Mouse (Mus musculus): ENCODE measurements around the gene Phpt1. TPM values are rescaled to one million over a fixed set of nuclear protein-coding genes. Genes with fewer than 3 reads are reported as not detected.

Phpt1 gene
- polyA plus RNA-seq, 1 experiment from 2014 or later = 189 TPM

GRCm38 (mm10) chr2:25549021-25549991 lies 25.7 kb downstream of the Phpt1 start:
- H3K36me3 ChIP-seq = peaks cover 8% of the 10 kb centered on the region; the same call in 1 of the 2 replicates
- no peak overlapping the region for H3K27ac ChIP-seq
- H3K4me3 ChIP-seq = no peak overlapping the region
- DNase-seq (ENCODE audit: low spot score) = no peak
- no peaks in the 10 kb centered on the region for H3K27me3 ChIP-seq (ENCODE audit: insufficient read depth, poor library complexity, severe bottlenecking)
- WGBS = 80% methylated on average over 9 of the region's 9 CpGs
- H3K9me3 ChIP-seq = no peaks in the 10 kb centered on the region
- peaks cover 25% of the 10 kb centered on the region for H3K4me1 ChIP-seq (replicated peaks)

DNA sequence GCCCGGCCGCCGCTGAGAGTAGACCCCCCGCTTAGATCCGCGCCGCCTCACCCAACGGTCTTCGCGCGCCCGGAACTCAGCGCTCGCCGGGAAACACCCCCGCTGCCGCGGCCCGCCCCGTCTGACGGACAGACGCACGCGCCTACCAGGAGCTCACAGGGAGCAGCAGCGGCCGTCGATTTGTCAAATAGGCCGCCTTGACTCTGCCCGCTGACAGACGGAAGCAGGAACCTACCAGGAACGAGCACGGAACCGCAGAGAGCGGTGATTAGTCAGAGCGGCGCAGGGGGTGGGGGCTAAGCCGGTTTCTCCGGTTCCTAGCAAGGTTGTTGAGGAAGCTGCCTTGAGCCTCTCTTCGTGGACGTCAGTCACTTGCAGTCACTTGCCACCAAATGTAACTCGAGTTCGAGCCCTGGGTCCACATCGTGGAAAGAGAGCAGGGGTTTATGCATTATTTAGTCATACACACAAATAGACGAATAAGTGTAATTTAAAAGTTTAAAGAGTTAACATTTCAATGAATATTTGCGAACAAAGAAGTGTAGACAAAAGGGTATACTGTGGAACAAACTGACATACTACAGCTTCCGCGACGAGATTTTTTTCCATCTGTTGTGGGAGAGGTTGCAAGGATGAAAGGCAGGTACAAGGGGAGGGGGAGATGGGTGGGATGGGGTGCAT lies 28.1 kb downstream of the Phpt1 start, which contains the start of gene Traf2:
Gene Traf2 (minus strand): TSS at position 130 of the 681 bp plus-strand sequence.
- peak; percentile 99 for DNase-seq (ENCODE audit: low spot score)
- WGBS = 4% methylated on average over 48 of the region's 48 CpGs
- Histone ChIP-seq H3K36me3 (peaks cover 11% of the 10 kb centered on the region; the same call in 1 of the 2 replicates), H3K27me3 (ENCODE audit: insufficient read depth, poor library complexity, severe bottlenecking) (no peaks in the 10 kb centered on the region), H3K9me3 (no peaks in the 10 kb centered on the region), H3K4me3 (peak within 1 kb of the TSS; percentile 85), H3K27ac (peak within 1 kb of the TSS; percentile 95), H3K4me1 (replicated peaks) (peaks cover 34% of the 10 kb centered on the region)

- Histone ChIP-seq H3K27ac (peak overlapping the region; percentile 95), H3K27me3 (ENCODE audit: insufficient read depth, poor library complexity, severe bottlenecking) (no peaks in the 10 kb centered on the region), H3K4me1 (replicated peaks) (peaks cover 37% of the 10 kb centered on the region), H3K4me3 (peak overlapping the region; percentile 85), H3K9me3 (no peaks in the 10 kb centered on the region), H3K36me3 (peaks cover 11% of the 10 kb centered on the region; the same call in 1 of the 2 replicates)
- no peak for DNase-seq (ENCODE audit: low spot score)
- 10% methylated on average over 43 of the region's 43 CpGs for WGBS
Observed at GRCm38 (mm10) chr2:25545996-25546810, 28.8 kb downstream of the Phpt1 start.

DNA sequence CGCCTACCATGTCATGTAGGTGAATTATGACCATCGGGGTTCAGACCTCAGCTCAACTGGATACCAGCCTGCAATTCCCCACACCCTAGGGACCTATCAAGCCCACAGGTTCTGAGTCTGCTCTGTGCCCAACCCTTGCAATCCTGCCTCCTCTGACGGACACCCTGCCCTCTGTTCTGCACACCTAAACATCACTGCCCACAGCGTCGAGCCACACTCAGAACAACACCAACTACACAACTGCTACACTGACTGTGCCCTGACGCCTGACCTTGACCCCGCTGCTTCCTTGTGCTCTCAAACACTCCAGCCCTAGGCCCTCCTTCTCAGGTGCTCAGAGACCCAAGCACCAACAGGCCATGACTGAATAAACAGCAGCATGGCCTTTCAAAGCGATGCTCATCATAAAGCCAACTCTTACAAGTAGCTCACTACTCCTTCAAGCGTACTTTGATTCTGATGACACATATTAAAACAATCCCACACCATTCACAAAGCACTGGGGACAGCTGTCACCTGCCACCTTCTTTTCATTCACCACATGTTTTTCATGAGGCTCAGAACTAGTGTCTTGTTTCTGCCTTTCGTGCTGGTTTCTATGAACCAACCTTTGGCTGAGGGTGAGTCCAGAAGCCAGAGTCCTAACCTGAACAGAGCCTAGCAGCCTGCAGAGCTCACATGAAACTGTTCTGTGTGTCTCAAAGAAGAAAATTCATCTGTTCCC lies 33.2 kb downstream of the Phpt1 start:
- no peak overlapping the region for H3K27ac ChIP-seq
- WGBS = 90% methylated on average over 10 of the region's 10 CpGs
- H3K27me3 ChIP-seq (ENCODE audit: insufficient read depth, poor library complexity, severe bottlenecking) = no peaks in the 10 kb centered on the region

GRCm38 (mm10) chr2:25540541-25540948 lies 34.5 kb downstream of the Phpt1 start:
- Histone ChIP-seq H3K27me3 (ENCODE audit: insufficient read depth, poor library complexity, severe bottlenecking) (no peaks in the 10 kb centered on the region), H3K4me1 (replicated peaks) (peaks cover 23% of the 10 kb centered on the region), H3K9me3 (no peaks in the 10 kb centered on the region), H3K4me3 (no peak overlapping the region), H3K36me3 (peaks cover 56% of the 10 kb centered on the region), H3K27ac (no peak overlapping the region)
- no peak for DNase-seq (ENCODE audit: low spot score)
- WGBS = 94% methylated on average over 4 of the region's 4 CpGs

More for the DNA sequence above, 33.2 kb downstream of the Phpt1 start:
- H3K4me1 ChIP-seq (replicated peaks) = peaks cover 32% of the 10 kb centered on the region
- no peak overlapping the region for H3K4me3 ChIP-seq
- no peak for DNase-seq (ENCODE audit: low spot score)
- peaks cover 43% of the 10 kb centered on the region for H3K36me3 ChIP-seq
- H3K9me3 ChIP-seq = no peaks in the 10 kb centered on the region

DNA sequence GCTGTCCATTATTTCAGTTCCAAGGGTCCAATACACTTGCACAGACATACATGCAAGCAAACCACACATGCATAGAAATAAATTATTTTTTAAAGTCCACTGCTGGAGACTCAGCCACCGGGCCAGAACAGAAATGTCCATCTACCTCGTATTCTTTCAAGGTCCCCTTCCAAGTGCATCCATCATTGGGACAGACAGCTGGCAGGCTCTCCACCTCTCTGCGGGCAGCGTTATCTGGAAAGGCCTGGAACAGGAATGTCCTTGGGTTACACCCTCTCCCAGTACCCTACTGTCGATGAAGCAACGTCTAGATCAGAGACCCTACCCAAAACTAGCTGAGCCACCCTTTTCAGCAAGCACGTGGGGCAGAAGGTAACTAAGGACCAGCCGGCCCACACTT lies 38.5 kb downstream of the Phpt1 start:
- Histone ChIP-seq H3K36me3 (peaks cover 84% of the 10 kb centered on the region), H3K4me3 (no peak overlapping the region), H3K9me3 (no peaks in the 10 kb centered on the region), H3K4me1 (replicated peaks) (peaks cover under 1% of the 10 kb centered on the region; the same call in 1 of the 2 replicates), H3K27ac (no peak overlapping the region), H3K27me3 (ENCODE audit: insufficient read depth, poor library complexity, severe bottlenecking) (no peaks in the 10 kb centered on the region)
- DNase-seq (ENCODE audit: low spot score) = no peak
- 92% methylated on average over 8 of the region's 8 CpGs for WGBS

DNA sequence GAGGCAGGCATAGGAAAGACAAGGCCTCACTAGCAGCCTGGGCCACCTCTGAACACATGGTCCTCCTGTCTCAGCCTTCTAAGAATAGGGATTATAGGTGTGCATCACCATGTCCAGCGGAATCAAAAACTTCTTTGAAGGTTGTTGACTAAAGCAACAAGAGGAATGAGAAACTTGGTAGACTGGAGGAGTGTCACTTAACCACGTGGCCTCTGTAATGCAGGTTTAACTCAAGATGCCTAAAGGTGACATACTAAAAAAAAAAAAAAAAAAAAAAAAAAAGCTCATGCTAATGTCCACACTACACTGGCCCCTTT lies 40.2 kb downstream of the Phpt1 start:
- no peaks in the 10 kb centered on the region for H3K4me1 ChIP-seq (replicated peaks)
- no peak overlapping the region for H3K4me3 ChIP-seq
- WGBS = 96% methylated on average over 2 of the region's 2 CpGs
- DNase-seq (ENCODE audit: low spot score) = no peak
- no peaks in the 10 kb centered on the region for H3K27me3 ChIP-seq (ENCODE audit: insufficient read depth, poor library complexity, severe bottlenecking)
- no peaks in the 10 kb centered on the region for H3K9me3 ChIP-seq
- H3K27ac ChIP-seq = no peak overlapping the region
- H3K36me3 ChIP-seq = peaks cover 93% of the 10 kb centered on the region

DNA sequence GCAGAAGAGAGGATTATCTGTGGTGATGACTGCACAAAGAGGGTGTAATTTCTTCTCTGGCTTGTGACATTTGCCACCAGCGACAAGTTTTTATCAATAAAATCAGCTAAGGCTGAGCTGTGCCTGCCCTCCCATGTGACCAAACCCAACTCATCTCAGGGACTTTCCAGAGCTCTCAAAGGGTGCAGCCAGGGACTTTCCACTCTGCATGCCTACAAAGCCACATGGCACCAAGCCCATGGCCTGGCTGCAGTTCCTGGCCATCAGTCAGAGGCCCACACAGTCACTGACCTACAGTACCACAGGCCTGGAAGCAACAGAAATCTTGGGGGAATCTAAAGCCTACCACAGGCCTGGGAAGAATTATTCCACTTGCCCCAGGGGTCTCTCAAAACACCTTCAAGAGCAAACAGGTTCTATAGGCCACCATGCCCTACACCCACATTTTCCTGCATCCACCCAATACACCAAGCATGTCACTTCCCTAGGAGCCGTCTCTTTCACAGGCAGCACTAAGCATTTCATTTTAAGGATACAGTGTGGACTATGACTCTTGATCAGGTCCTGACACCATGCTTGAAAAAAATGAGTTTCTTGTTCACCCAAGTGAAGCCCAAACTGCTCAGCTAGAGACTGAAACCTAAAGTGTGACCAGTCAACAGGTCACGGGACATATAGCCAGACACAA lies 40.7 kb downstream of the Phpt1 start:
- WGBS = 93% methylated on average over 3 of the region's 3 CpGs
- Histone ChIP-seq H3K36me3 (peaks cover 98% of the 10 kb centered on the region), H3K27me3 (ENCODE audit: insufficient read depth, poor library complexity, severe bottlenecking) (no peaks in the 10 kb centered on the region), H3K27ac (no peak overlapping the region), H3K4me3 (no peak overlapping the region), H3K9me3 (no peaks in the 10 kb centered on the region), H3K4me1 (replicated peaks) (no peaks in the 10 kb centered on the region)
- no peak for DNase-seq (ENCODE audit: low spot score)

GRCm38 (mm10) chr2:25533707-25534106 lies 41.3 kb downstream of the Phpt1 start:
- no peaks in the 10 kb centered on the region for H3K9me3 ChIP-seq
- H3K36me3 ChIP-seq = peaks cover 99% of the 10 kb centered on the region
- H3K27ac ChIP-seq = no peak overlapping the region
- H3K4me3 ChIP-seq = no peak overlapping the region
- H3K27me3 ChIP-seq (ENCODE audit: insufficient read depth, poor library complexity, severe bottlenecking) = no peaks in the 10 kb centered on the region
- no peaks in the 10 kb centered on the region for H3K4me1 ChIP-seq (replicated peaks)
- DNase-seq (ENCODE audit: low spot score) = no peak
- 97% methylated on average over 2 of the region's 2 CpGs for WGBS

DNA sequence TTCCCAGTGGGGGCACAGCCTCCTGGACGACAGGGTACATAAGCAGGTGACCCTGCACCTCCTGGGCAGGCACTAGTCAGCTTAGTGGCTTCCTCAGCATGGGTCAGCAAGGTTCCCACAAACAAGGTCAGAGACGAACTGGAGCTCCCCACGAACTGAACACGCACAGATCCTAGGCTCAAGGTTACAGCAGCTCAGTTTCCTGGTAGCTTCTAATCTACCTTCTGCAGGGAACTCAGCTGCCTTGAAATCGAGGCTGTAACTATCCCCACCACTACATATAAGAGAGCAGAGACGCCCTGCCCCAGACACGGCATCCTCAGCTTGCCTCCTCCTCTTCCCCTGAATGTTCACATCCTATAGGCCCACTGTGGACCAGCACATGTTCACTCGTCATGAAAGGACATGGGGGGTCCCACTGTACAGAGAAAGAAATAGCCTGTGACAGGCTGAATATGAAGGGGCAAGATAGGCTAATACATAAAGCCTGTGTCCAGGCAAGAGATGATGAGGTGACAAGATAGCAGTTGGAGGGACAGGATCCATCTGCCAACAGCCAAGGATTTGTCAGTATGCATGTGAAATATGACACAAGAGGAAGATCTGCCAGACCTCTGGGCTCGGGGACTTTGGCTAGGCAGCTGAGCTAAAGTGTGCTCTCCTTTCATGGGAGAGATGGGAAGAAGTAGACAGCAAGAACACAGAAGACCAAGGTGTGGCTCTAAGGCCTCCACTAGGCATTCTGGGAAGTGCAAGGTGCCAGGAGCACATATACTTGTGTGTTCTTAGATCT lies 48.3 kb downstream of the Phpt1 start:
- Histone ChIP-seq H3K4me3 (no peak overlapping the region), H3K27ac (no peak overlapping the region), H3K36me3 (peaks cover 98% of the 10 kb centered on the region), H3K9me3 (no peaks in the 10 kb centered on the region), H3K4me1 (replicated peaks) (no peaks in the 10 kb centered on the region), H3K27me3 (ENCODE audit: insufficient read depth, poor library complexity, severe bottlenecking) (no peaks in the 10 kb centered on the region)
- WGBS = 89% methylated on average over 9 of the region's 9 CpGs
- DNase-seq (ENCODE audit: low spot score) = no peak
